Mouse (Mus musculus) spleen, adult 2 months (tissue): ENCODE data around the gene Gas2. TPM values are rescaled to one million over a fixed set of nuclear protein-coding genes. Genes with fewer than 3 reads are reported as not detected.

Experiments used
- DNase-seq, 2 experiments: peaks; one replicate each; pipeline versions ENCODE4 v3.0.0 to v3.0.0-alpha.2; 2012 to 2021; ENCODE audit warnings: low spot score in 2 of 2, low read depth in 1 of 2
- H3K27ac ChIP-seq: fragments of 200-500 bp; 2 replicates; pipeline ENCODE4 v1.5.1; 2012; ENCODE audit warnings: low read length, inconsistent platforms; ENCODE audit not compliant: insufficient read depth
- H3K27me3 ChIP-seq: fragments of 200-500 bp; 2 replicates; pipeline ENCODE4 v1.6.1; 2012; ENCODE audit warnings: mild to moderate bottlenecking, moderate library complexity, low read length, inconsistent platforms; ENCODE audit not compliant: control insufficient read depth, insufficient read depth
- H3K36me3 ChIP-seq: fragments of 200-500 bp; 2 replicates; pipeline ENCODE4 v1.6.1; 2012; ENCODE audit warnings: mild to moderate bottlenecking, low read length, inconsistent platforms; ENCODE audit not compliant: control insufficient read depth, insufficient read depth
- H3K4me1 ChIP-seq: fragments of 200-500 bp; 2 replicates; pipeline ENCODE4 v1.6.1; 2011; ENCODE audit warnings: inconsistent platforms; ENCODE audit not compliant: control insufficient read depth, insufficient read depth, insufficient read length
- H3K4me3 ChIP-seq: fragments of 200-500 bp; 2 replicates; pipeline ENCODE4 v1.5.1; 2011; ENCODE audit warnings: mild to moderate bottlenecking, inconsistent platforms; ENCODE audit not compliant: insufficient read depth, insufficient read length; ENCODE audit errors: extremely low read depth
- CTCF ChIP-seq: fragments of 200-500 bp; IDR thresholded peaks from 2 replicates; pipeline ENCODE4 v1.5.1; 2011; ENCODE audit warnings: mild to moderate bottlenecking, inconsistent platforms; ENCODE audit not compliant: insufficient read depth, insufficient read length, insufficient replicate concordance; ENCODE audit errors: extremely low read depth
- POLR2A ChIP-seq: fragments of 200-500 bp; IDR thresholded peaks from 2 replicates; pipeline ENCODE4 v1.6.1; 2011; ENCODE audit warnings: low read depth, low read length, inconsistent platforms
- WGBS: fragments of 180-500 bp; shearing (Covaris S2); methylation state at CpG from one replicate; pipeline ENCODE4 v1.1.7; 2018; 5-methylcytosine and 5-hydroxymethylcytosine counted together
- polyA plus RNA-seq: library from polyadenylated mRNA; depleted of rRNA; stranded (reverse); fragments of >200 nt; gene quantifications from 2 replicates; pipeline ENCODE4 v1.2.3, GENCODE M21; 2012

The Gas2 gene
- polyA plus RNA-seq, 1 experiment: 0.69 TPM

GRCm38 (mm10) chr7:51985763-51986162 is 123.9 kb downstream of the Gas2 start:
- 77% methylated on average over 6 of the region's 6 CpGs for WGBS
- no peak overlapping the region for H3K27ac ChIP-seq
- no peak overlapping the region for H3K4me3 ChIP-seq
- H3K36me3 ChIP-seq: no peaks in the 10 kb centered on the region
- TF ChIP-seq POLR2A (no peak), CTCF (no peak)
- H3K4me1 ChIP-seq: no peaks in the 10 kb centered on the region
- no peaks in the 10 kb centered on the region for H3K27me3 ChIP-seq
- DNase-seq: no peak

DNA sequence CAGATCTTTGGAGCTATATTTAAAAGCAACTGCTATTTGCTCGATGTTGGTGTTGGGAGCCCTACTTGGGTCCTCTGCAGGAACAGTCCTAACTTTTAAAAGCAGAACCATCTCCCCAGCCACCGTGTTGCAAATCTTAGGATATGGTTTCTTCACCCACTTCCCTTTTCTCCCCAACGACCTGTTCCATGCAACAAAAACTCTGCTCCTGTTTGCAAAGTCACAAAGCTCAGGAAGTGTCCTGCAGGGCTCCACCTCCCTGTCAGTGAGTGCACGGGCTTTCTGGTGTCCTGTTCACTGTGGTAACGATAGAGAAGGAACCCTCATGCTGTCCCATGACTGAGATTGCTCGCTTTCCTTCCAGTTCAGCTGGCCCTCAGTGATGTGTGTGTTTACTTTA is 125.1 kb downstream of the Gas2 start:
- Histone ChIP-seq H3K27ac (no peak overlapping the region), H3K36me3 (no peaks in the 10 kb centered on the region), H3K27me3 (no peaks in the 10 kb centered on the region), H3K4me3 (no peak overlapping the region), H3K4me1 (no peaks in the 10 kb centered on the region)
- no peak for DNase-seq
- WGBS: 9% methylated on average over 6 of the region's 6 CpGs
- no peak for TF ChIP-seq CTCF
- no peak for TF ChIP-seq POLR2A

DNA sequence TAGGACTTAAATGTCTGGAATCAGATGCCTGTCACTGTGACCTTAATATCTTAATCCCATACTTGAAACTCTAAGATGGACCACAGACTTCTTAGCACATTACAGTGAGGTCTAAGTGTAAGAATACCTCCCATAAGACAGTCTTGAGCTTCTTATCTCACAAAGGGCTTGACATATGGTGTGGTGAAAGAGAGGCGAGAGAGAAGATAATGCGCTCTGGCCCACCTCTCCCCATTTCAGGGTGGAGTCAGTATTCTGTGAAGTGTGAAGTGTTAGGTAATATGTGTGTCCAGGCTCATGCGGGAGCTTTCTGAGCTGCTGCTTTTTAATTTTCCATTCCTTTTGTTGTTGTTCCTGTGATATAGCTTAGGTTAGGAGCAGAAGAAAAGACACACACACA is 129.2 kb downstream of the Gas2 start:
- no peaks in the 10 kb centered on the region for H3K4me1 ChIP-seq
- no peaks in the 10 kb centered on the region for H3K36me3 ChIP-seq
- TF ChIP-seq CTCF: no peak
- WGBS: 82% methylated on average over 3 of the region's 3 CpGs
- no peak overlapping the region for H3K4me3 ChIP-seq
- DNase-seq: no peak
- H3K27me3 ChIP-seq: no peaks in the 10 kb centered on the region
- H3K27ac ChIP-seq: no peak overlapping the region

- H3K36me3 ChIP-seq: no peaks in the 10 kb centered on the region
- H3K27me3 ChIP-seq: no peaks in the 10 kb centered on the region
- H3K27ac ChIP-seq: peak within 1 kb of the TSS; percentile 6; the same call in 1 of the 2 replicates
- WGBS: under 1% methylated on average over 39 of the region's 47 CpGs
- H3K4me3 ChIP-seq: peak within 1 kb of the TSS; percentile 63
- H3K4me1 ChIP-seq: no peaks in the 10 kb centered on the region; the same call in 1 of the 2 replicates
- no peak for TF ChIP-seq POLR2A
- no peak for TF ChIP-seq CTCF
- DNase-seq: peak; percentile 66 to 71
Observed at GRCm38 (mm10) chr7:52005511-52006295, 143.9 kb downstream of the Gas2 start, which contains the start of gene Svip. Svip (minus strand) TSS chr7:52006018.

DNA sequence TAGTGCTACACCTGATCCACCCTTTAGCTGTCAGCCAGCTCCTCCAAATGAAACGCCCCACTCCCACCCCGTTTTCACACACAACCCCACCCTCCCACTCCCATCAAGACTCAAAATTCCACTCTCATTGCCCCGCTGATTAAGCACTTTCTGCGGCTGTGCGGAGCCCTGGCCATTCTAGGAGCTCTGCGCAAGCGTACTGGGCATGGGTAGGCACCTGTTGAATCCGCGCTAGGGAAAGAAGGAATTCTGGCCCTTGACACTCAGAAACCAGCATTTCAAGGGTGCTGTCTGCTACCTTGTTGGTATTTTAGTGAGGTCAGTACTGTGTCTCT is 144.4 kb downstream of the Gas2 start:
- no peak for TF ChIP-seq CTCF
- no peak for TF ChIP-seq POLR2A
- no peak for DNase-seq
- Histone ChIP-seq H3K4me3 (peak overlapping the region; percentile 63; the same call in 1 of the 2 replicates), H3K36me3 (no peaks in the 10 kb centered on the region), H3K27me3 (no peaks in the 10 kb centered on the region), H3K27ac (0 out of 2 replicates have a peak overlapping the region, but pooled peaks have one; percentile 6), H3K4me1 (no peaks in the 10 kb centered on the region; the same call in 1 of the 2 replicates)
- 3% methylated on average over 9 of the region's 9 CpGs for WGBS

DNA sequence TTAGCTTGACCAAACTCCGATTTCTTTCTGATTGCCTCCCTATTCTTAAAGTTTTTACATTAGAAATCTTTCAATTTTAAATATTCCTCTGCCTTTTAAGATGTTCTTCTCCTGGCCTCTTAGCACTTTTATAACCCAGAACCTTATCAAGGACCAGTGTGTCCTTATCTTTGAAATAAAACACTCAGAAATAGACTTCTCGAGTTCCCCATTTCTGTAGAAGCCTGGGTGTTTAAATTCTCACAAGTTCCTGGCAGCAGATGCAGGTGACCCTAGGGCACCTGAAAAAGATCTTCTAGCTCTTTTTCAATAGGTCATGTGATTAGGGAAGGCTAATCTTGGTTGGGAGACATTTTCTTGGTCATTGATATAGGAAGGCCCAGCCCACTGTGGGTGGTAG is 145.3 kb downstream of the Gas2 start:
- Histone ChIP-seq H3K36me3 (no peaks in the 10 kb centered on the region), H3K4me1 (no peaks in the 10 kb centered on the region; the same call in 1 of the 2 replicates), H3K4me3 (no peak overlapping the region), H3K27ac (no peak overlapping the region), H3K27me3 (no peaks in the 10 kb centered on the region)
- TF ChIP-seq CTCF (no peak), POLR2A (no peak)
- WGBS: 77% methylated on average over 2 of the region's 2 CpGs
- no peak for DNase-seq

DNA sequence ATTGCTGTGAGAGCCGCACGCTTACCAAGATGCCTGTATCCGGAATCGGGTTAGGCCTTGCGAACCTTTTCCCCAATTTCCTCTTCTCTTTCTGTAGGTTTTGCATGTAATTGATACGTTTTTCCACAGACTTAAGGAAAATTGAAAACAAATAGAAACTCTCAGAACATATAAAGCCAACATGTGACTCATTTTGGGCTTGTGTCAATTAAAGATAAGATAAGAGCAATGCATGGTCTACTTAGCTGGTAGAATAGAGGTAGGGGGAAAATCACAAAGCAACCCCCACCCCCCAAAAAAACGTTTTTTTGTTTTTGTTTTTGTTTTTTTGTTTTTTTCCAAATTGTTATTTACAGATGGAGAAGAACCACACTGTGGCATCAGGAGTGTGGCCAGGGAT is 151.6 kb downstream of the Gas2 start:
- no peak for TF ChIP-seq POLR2A
- TF ChIP-seq CTCF: no peak
- H3K27ac ChIP-seq: no peak overlapping the region
- DNase-seq: no peak
- 78% methylated on average over 7 of the region's 7 CpGs for WGBS
- no peaks in the 10 kb centered on the region for H3K27me3 ChIP-seq
- no peak overlapping the region for H3K4me3 ChIP-seq
- no peaks in the 10 kb centered on the region for H3K4me1 ChIP-seq
- no peaks in the 10 kb centered on the region for H3K36me3 ChIP-seq
